Mouse (Mus musculus): Measurements from ENCODE around the gene Ubxn2a.

- TF ChIP-seq POLR2A (IDR thresholded peaks at IDR 0.05; ENCODE audit: borderline replicate concordance, control insufficient read depth, low read depth, low read length) (no peak), CTCF (IDR thresholded peaks at IDR 0.05; ENCODE audit: control insufficient read depth, insufficient read depth, low read length) (no peak)
These were observed 43.7 kb downstream of the Ubxn2a start for GRCm38 (mm10) chr12:4863654-4864337.

Measured in bone marrow, adult 2 months (tissue).